Mouse (Mus musculus): ENCODE data around the gene Urb1. TPM values are rescaled to one million over a fixed set of nuclear protein-coding genes. Genes with fewer than 3 reads are reported as not detected.

The Urb1 gene
- polyA plus RNA-seq, 1 experiment from 2014 or later: 7.8 TPM

- H3K4me2 ChIP-seq (ENCODE audit: low read depth, low read length): peak overlapping the region; percentile 63
- peak; percentile 6; the same call in 1 of the 2 replicates for ATAC-seq (ENCODE audit: insufficient read depth, low FRiP score)
- H3K4me3 ChIP-seq (replicated peaks; ENCODE audit: low read length): peak overlapping the region; percentile 80
- H3K9me3 ChIP-seq (replicated peaks; ENCODE audit: control insufficient read depth, low read length): no peaks in the 10 kb centered on the region
- H3K4me1 ChIP-seq (ENCODE audit: control insufficient read depth, insufficient read depth, low read length): peaks cover 11% of the 10 kb centered on the region
- H3K36me3 ChIP-seq (ENCODE audit: control insufficient read depth, insufficient read depth, low read length): no peaks in the 10 kb centered on the region
- no peaks in the 10 kb centered on the region for H3K27me3 ChIP-seq (ENCODE audit: control insufficient read depth, insufficient read depth, low read length)
- peak overlapping the region; percentile 66 for H3K9ac ChIP-seq (ENCODE audit: low read length)
- H3K27ac ChIP-seq (ENCODE audit: low read length): peak overlapping the region; percentile 74
- 49% methylated on average over 11 of the region's 11 CpGs for WGBS
Observed at GRCm38 (mm10) chr16:90810716-90811256, 573 bp upstream of the Urb1 start.

GRCm38 (mm10) chr16:90804466-90804865 is 5.7 kb downstream of the Urb1 start:
- Histone ChIP-seq H3K36me3 (ENCODE audit: control insufficient read depth, insufficient read depth, low read length) (0 out of 2 replicates have a peak, but pooled peaks cover 4% of the 10 kb centered on the region), H3K4me2 (ENCODE audit: low read depth, low read length) (no peak overlapping the region), H3K27ac (ENCODE audit: low read length) (no peak overlapping the region), H3K4me3 (replicated peaks; ENCODE audit: low read length) (no peak overlapping the region), H3K9me3 (replicated peaks; ENCODE audit: control insufficient read depth, low read length) (no peaks in the 10 kb centered on the region), H3K4me1 (ENCODE audit: control insufficient read depth, insufficient read depth, low read length) (peaks cover 5% of the 10 kb centered on the region; the same call in 1 of the 2 replicates), H3K27me3 (ENCODE audit: control insufficient read depth, insufficient read depth, low read length) (no peaks in the 10 kb centered on the region), H3K9ac (ENCODE audit: low read length) (no peak overlapping the region)
- 94% methylated on average over 5 of the region's 5 CpGs for WGBS
- ATAC-seq (ENCODE audit: insufficient read depth, low FRiP score): no peak

- Histone ChIP-seq H3K36me3 (ENCODE audit: control insufficient read depth, insufficient read depth, low read length) (0 out of 2 replicates have a peak, but pooled peaks cover 4% of the 10 kb centered on the region), H3K4me1 (ENCODE audit: control insufficient read depth, insufficient read depth, low read length) (no peaks in the 10 kb centered on the region), H3K9me3 (replicated peaks; ENCODE audit: control insufficient read depth, low read length) (no peaks in the 10 kb centered on the region), H3K4me2 (ENCODE audit: low read depth, low read length) (no peak overlapping the region), H3K27me3 (ENCODE audit: control insufficient read depth, insufficient read depth, low read length) (no peaks in the 10 kb centered on the region), H3K27ac (ENCODE audit: low read length) (no peak overlapping the region), H3K4me3 (replicated peaks; ENCODE audit: low read length) (no peak overlapping the region), H3K9ac (ENCODE audit: low read length) (no peak overlapping the region)
- ATAC-seq (ENCODE audit: insufficient read depth, low FRiP score): no peak
- 85% methylated on average over 3 of the region's 3 CpGs for WGBS
Observed at GRCm38 (mm10) chr16:90801928-90802327, 8.3 kb downstream of the Urb1 start.

GRCm38 (mm10) chr16:90801251-90801650 is 9.0 kb downstream of the Urb1 start:
- ATAC-seq (ENCODE audit: insufficient read depth, low FRiP score): no peak
- no peak overlapping the region for H3K4me2 ChIP-seq (ENCODE audit: low read depth, low read length)
- 91% methylated on average over 5 of the region's 5 CpGs for WGBS

GRCm38 (mm10) chr16:90799840-90800239 is 10.4 kb downstream of the Urb1 start:
- no peaks in the 10 kb centered on the region for H3K9me3 ChIP-seq (replicated peaks; ENCODE audit: control insufficient read depth, low read length)
- 0 out of 2 replicates have a peak, but pooled peaks cover 4% of the 10 kb centered on the region for H3K36me3 ChIP-seq (ENCODE audit: control insufficient read depth, insufficient read depth, low read length)
- no peak overlapping the region for H3K4me3 ChIP-seq (replicated peaks; ENCODE audit: low read length)
- H3K9ac ChIP-seq (ENCODE audit: low read length): no peak overlapping the region
- H3K4me1 ChIP-seq (ENCODE audit: control insufficient read depth, insufficient read depth, low read length): no peaks in the 10 kb centered on the region
- WGBS: 86% methylated on average over 10 of the region's 10 CpGs
- ATAC-seq (ENCODE audit: insufficient read depth, low FRiP score): no peak
- no peak overlapping the region for H3K4me2 ChIP-seq (ENCODE audit: low read depth, low read length)
- no peak overlapping the region for H3K27ac ChIP-seq (ENCODE audit: low read length)
- H3K27me3 ChIP-seq (ENCODE audit: control insufficient read depth, insufficient read depth, low read length): no peaks in the 10 kb centered on the region

More at GRCm38 (mm10) chr16:90801251-90801650, 9.0 kb downstream of the Urb1 start:
- H3K9ac ChIP-seq (ENCODE audit: low read length): no peak overlapping the region
- H3K36me3 ChIP-seq (ENCODE audit: control insufficient read depth, insufficient read depth, low read length): 0 out of 2 replicates have a peak, but pooled peaks cover 4% of the 10 kb centered on the region
- no peaks in the 10 kb centered on the region for H3K4me1 ChIP-seq (ENCODE audit: control insufficient read depth, insufficient read depth, low read length)
- H3K27ac ChIP-seq (ENCODE audit: low read length): no peak overlapping the region
- H3K9me3 ChIP-seq (replicated peaks; ENCODE audit: control insufficient read depth, low read length): no peaks in the 10 kb centered on the region
- no peaks in the 10 kb centered on the region for H3K27me3 ChIP-seq (ENCODE audit: control insufficient read depth, insufficient read depth, low read length)
- no peak overlapping the region for H3K4me3 ChIP-seq (replicated peaks; ENCODE audit: low read length)

- H3K27me3 ChIP-seq (ENCODE audit: control insufficient read depth, insufficient read depth, low read length): no peaks in the 10 kb centered on the region
- WGBS: 77% methylated on average over 5 of the region's 5 CpGs
Observed at GRCm38 (mm10) chr16:90798848-90799247, 11.4 kb downstream of the Urb1 start.

GRCm38 (mm10) chr16:90798446-90798845 is 11.8 kb downstream of the Urb1 start:
- Histone ChIP-seq H3K4me1 (ENCODE audit: control insufficient read depth, insufficient read depth, low read length) (no peaks in the 10 kb centered on the region), H3K27ac (ENCODE audit: low read length) (no peak overlapping the region), H3K27me3 (ENCODE audit: control insufficient read depth, insufficient read depth, low read length) (no peaks in the 10 kb centered on the region), H3K9me3 (replicated peaks; ENCODE audit: control insufficient read depth, low read length) (no peaks in the 10 kb centered on the region), H3K36me3 (ENCODE audit: control insufficient read depth, insufficient read depth, low read length) (no peaks in the 10 kb centered on the region), H3K4me2 (ENCODE audit: low read depth, low read length) (no peak overlapping the region), H3K9ac (ENCODE audit: low read length) (no peak overlapping the region), H3K4me3 (replicated peaks; ENCODE audit: low read length) (no peak overlapping the region)
- 85% methylated on average over 8 of the region's 8 CpGs for WGBS
- ATAC-seq (ENCODE audit: insufficient read depth, low FRiP score): no peak

More at GRCm38 (mm10) chr16:90798848-90799247, 11.4 kb downstream of the Urb1 start:
- Histone ChIP-seq H3K36me3 (ENCODE audit: control insufficient read depth, insufficient read depth, low read length) (no peaks in the 10 kb centered on the region), H3K4me3 (replicated peaks; ENCODE audit: low read length) (no peak overlapping the region), H3K9me3 (replicated peaks; ENCODE audit: control insufficient read depth, low read length) (no peaks in the 10 kb centered on the region), H3K27ac (ENCODE audit: low read length) (no peak overlapping the region), H3K4me2 (ENCODE audit: low read depth, low read length) (no peak overlapping the region), H3K9ac (ENCODE audit: low read length) (no peak overlapping the region), H3K4me1 (ENCODE audit: control insufficient read depth, insufficient read depth, low read length) (no peaks in the 10 kb centered on the region)
- no peak for ATAC-seq (ENCODE audit: insufficient read depth, low FRiP score)

GRCm38 (mm10) chr16:90794708-90795107 is 15.5 kb downstream of the Urb1 start:
- no peaks in the 10 kb centered on the region for H3K4me1 ChIP-seq (ENCODE audit: control insufficient read depth, insufficient read depth, low read length)
- H3K9me3 ChIP-seq (replicated peaks; ENCODE audit: control insufficient read depth, low read length): no peaks in the 10 kb centered on the region
- H3K27me3 ChIP-seq (ENCODE audit: control insufficient read depth, insufficient read depth, low read length): no peaks in the 10 kb centered on the region
- no peak overlapping the region for H3K4me2 ChIP-seq (ENCODE audit: low read depth, low read length)
- H3K36me3 ChIP-seq (ENCODE audit: control insufficient read depth, insufficient read depth, low read length): no peaks in the 10 kb centered on the region
- no peak overlapping the region for H3K9ac ChIP-seq (ENCODE audit: low read length)
- no peak overlapping the region for H3K4me3 ChIP-seq (replicated peaks; ENCODE audit: low read length)
- no peak overlapping the region for H3K27ac ChIP-seq (ENCODE audit: low read length)
- ATAC-seq (ENCODE audit: insufficient read depth, low FRiP score): no peak

GRCm38 (mm10) chr16:90792500-90792899 is 17.7 kb downstream of the Urb1 start:
- WGBS: 70% methylated on average over 3 of the region's 3 CpGs
- H3K9ac ChIP-seq (ENCODE audit: low read length): no peak overlapping the region
- H3K27ac ChIP-seq (ENCODE audit: low read length): no peak overlapping the region
- no peak overlapping the region for H3K4me3 ChIP-seq (replicated peaks; ENCODE audit: low read length)
- no peak overlapping the region for H3K4me2 ChIP-seq (ENCODE audit: low read depth, low read length)
- ATAC-seq (ENCODE audit: insufficient read depth, low FRiP score): no peak
- H3K9me3 ChIP-seq (replicated peaks; ENCODE audit: control insufficient read depth, low read length): no peaks in the 10 kb centered on the region
- H3K36me3 ChIP-seq (ENCODE audit: control insufficient read depth, insufficient read depth, low read length): 0 out of 2 replicates have a peak, but pooled peaks cover 4% of the 10 kb centered on the region
- no peaks in the 10 kb centered on the region for H3K4me1 ChIP-seq (ENCODE audit: control insufficient read depth, insufficient read depth, low read length)
- no peaks in the 10 kb centered on the region for H3K27me3 ChIP-seq (ENCODE audit: control insufficient read depth, insufficient read depth, low read length)
